Mouse (Mus musculus): ENCODE results near the gene Oit3. TPM values are rescaled to one million over a fixed set of nuclear protein-coding genes. Genes with fewer than 3 reads are reported as not detected.

The Oit3 gene
- total RNA-seq, 1 experiment = not detected

- H3K4me3 ChIP-seq (ENCODE audit: insufficient read depth in 1 of 2, low read depth in 1 of 2, low read length in 2 of 2, poor library complexity in 1 of 2, severe bottlenecking in 1 of 2) = no peak overlapping the region
- no peak for DNase-seq (ENCODE audit: low read depth, low spot score)
- H3K27ac ChIP-seq (ENCODE audit: insufficient read depth, low read depth, low read length, poor library complexity, severe bottlenecking) = no peak overlapping the region
- in situ Hi-C loops (cut with MboI; ENCODE audit: low sequenced_read_pairs in 2 of 2, unreplicated experiment in 2 of 2) = no loop called here
- no peaks in the 10 kb centered on the region for H3K9me3 ChIP-seq (ENCODE audit: control insufficient read depth, insufficient read depth, low read depth, low read length)
- TF ChIP-seq HCFC1 (IDR thresholded peaks at IDR 0.05; ENCODE audit: borderline replicate concordance, insufficient read depth, low read length) (no peak), CHD2 (IDR thresholded peaks at IDR 0.05; ENCODE audit: low read depth, low read length) (no peak), ZNF384 (IDR thresholded peaks at IDR 0.05; ENCODE audit: low read depth, low read length) (no peak), ZC3H11A (IDR thresholded peaks at IDR 0.05; ENCODE audit: borderline replicate concordance, low read depth, low read length) (no peak), MAFK (IDR thresholded peaks at IDR 0.05; ENCODE audit: insufficient read depth, low read depth, low read length) (no peak)
- H3K36me3 ChIP-seq (ENCODE audit: control insufficient read depth, insufficient read depth, low read length, poor library complexity, severe bottlenecking) = no peaks in the 10 kb centered on the region
- H3K9ac ChIP-seq (ENCODE audit: insufficient read depth, low read depth, low read length, poor library complexity, severe bottlenecking) = no peak overlapping the region
- peaks cover 0 to 2% of the 10 kb centered on the region in 2 experiments; a peak in 2 of 4 replicates for H3K4me1 ChIP-seq (ENCODE audit: control insufficient read depth in 2 of 2, insufficient read depth in 2 of 2, low read length in 2 of 2, poor library complexity in 1 of 2)
Observed at GRCm38 (mm10) chr10:59446911-59447437, 5.4 kb upstream of the Oit3 start.

DNA sequence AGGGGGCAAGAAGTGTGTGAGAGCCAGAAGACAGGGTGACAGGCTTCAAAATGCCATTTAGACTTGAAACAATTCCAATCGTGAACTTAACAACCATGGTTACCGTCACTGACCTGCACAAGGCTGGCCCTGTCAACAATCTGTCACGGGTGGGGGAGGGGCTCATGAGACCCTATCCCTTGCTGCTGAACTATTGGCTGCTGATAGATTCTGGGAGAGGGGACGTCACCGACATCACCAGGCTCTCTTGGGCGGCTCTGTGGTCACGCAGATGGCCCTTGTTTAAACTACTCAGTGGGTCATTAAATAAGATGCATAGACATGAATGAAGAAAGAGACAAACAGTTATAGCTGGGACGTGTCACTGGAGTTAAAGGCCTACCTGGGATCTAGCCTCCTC lies 3.1 kb upstream of the Oit3 start:
- H3K36me3 ChIP-seq (ENCODE audit: control insufficient read depth, insufficient read depth, low read length, poor library complexity, severe bottlenecking) = no peaks in the 10 kb centered on the region
- H3K9ac ChIP-seq (ENCODE audit: insufficient read depth, low read depth, low read length, poor library complexity, severe bottlenecking) = no peak overlapping the region
- no peaks in the 10 kb centered on the region; a peak in 1 of 4 replicates for H3K4me1 ChIP-seq (ENCODE audit: control insufficient read depth in 2 of 2, insufficient read depth in 2 of 2, low read length in 2 of 2, poor library complexity in 1 of 2)
- in situ Hi-C loops (cut with MboI; ENCODE audit: low sequenced_read_pairs in 2 of 2, unreplicated experiment in 2 of 2) = no loop called here
- no peak overlapping the region for H3K27ac ChIP-seq (ENCODE audit: insufficient read depth, low read depth, low read length, poor library complexity, severe bottlenecking)
- DNase-seq (ENCODE audit: low read depth, low spot score) = no peak
- H3K9me3 ChIP-seq (ENCODE audit: control insufficient read depth, insufficient read depth, low read depth, low read length) = no peaks in the 10 kb centered on the region
- H3K4me3 ChIP-seq (ENCODE audit: insufficient read depth in 1 of 2, low read depth in 1 of 2, low read length in 2 of 2, poor library complexity in 1 of 2, severe bottlenecking in 1 of 2) = no peak overlapping the region
- TF ChIP-seq ZNF384 (IDR thresholded peaks at IDR 0.05; ENCODE audit: low read depth, low read length) (no peak), CHD2 (IDR thresholded peaks at IDR 0.05; ENCODE audit: low read depth, low read length) (no peak), MAFK (IDR thresholded peaks at IDR 0.05; ENCODE audit: insufficient read depth, low read depth, low read length) (no peak), ZC3H11A (IDR thresholded peaks at IDR 0.05; ENCODE audit: borderline replicate concordance, low read depth, low read length) (no peak), HCFC1 (IDR thresholded peaks at IDR 0.05; ENCODE audit: borderline replicate concordance, insufficient read depth, low read length) (no peak)

GRCm38 (mm10) chr10:59444106-59444505 lies 2.5 kb upstream of the Oit3 start:
- TF ChIP-seq CHD2 (IDR thresholded peaks at IDR 0.05; ENCODE audit: low read depth, low read length) (no peak), ZNF384 (IDR thresholded peaks at IDR 0.05; ENCODE audit: low read depth, low read length) (no peak), HCFC1 (IDR thresholded peaks at IDR 0.05; ENCODE audit: borderline replicate concordance, insufficient read depth, low read length) (no peak)
- Histone ChIP-seq H3K4me3 (ENCODE audit: insufficient read depth in 1 of 2, low read depth in 1 of 2, low read length in 2 of 2, poor library complexity in 1 of 2, severe bottlenecking in 1 of 2) (no peak overlapping the region), H3K9me3 (ENCODE audit: control insufficient read depth, insufficient read depth, low read depth, low read length) (no peaks in the 10 kb centered on the region), H3K27ac (ENCODE audit: insufficient read depth, low read depth, low read length, poor library complexity, severe bottlenecking) (no peak overlapping the region), H3K4me1 (ENCODE audit: control insufficient read depth in 2 of 2, insufficient read depth in 2 of 2, low read length in 2 of 2, poor library complexity in 1 of 2) (no peaks in the 10 kb centered on the region; a peak in 1 of 4 replicates), H3K36me3 (ENCODE audit: control insufficient read depth, insufficient read depth, low read length, poor library complexity, severe bottlenecking) (no peaks in the 10 kb centered on the region), H3K9ac (ENCODE audit: insufficient read depth, low read depth, low read length, poor library complexity, severe bottlenecking) (no peak overlapping the region)
- in situ Hi-C loops (cut with MboI; ENCODE audit: low sequenced_read_pairs in 2 of 2, unreplicated experiment in 2 of 2) = no loop called here
- DNase-seq (ENCODE audit: low read depth, low spot score) = no peak

GRCm38 (mm10) chr10:59443212-59443611 lies 1.6 kb upstream of the Oit3 start:
- TF ChIP-seq ZNF384 (IDR thresholded peaks at IDR 0.05; ENCODE audit: low read depth, low read length) (no peak), ZC3H11A (IDR thresholded peaks at IDR 0.05; ENCODE audit: borderline replicate concordance, low read depth, low read length) (no peak), HCFC1 (IDR thresholded peaks at IDR 0.05; ENCODE audit: borderline replicate concordance, insufficient read depth, low read length) (no peak), CHD2 (IDR thresholded peaks at IDR 0.05; ENCODE audit: low read depth, low read length) (no peak), MAFK (IDR thresholded peaks at IDR 0.05; ENCODE audit: insufficient read depth, low read depth, low read length) (no peak)
- no peaks in the 10 kb centered on the region for H3K36me3 ChIP-seq (ENCODE audit: control insufficient read depth, insufficient read depth, low read length, poor library complexity, severe bottlenecking)
- DNase-seq (ENCODE audit: low read depth, low spot score) = no peak
- no peaks in the 10 kb centered on the region for H3K9me3 ChIP-seq (ENCODE audit: control insufficient read depth, insufficient read depth, low read depth, low read length)
- H3K4me3 ChIP-seq (ENCODE audit: insufficient read depth in 1 of 2, low read depth in 1 of 2, low read length in 2 of 2, poor library complexity in 1 of 2, severe bottlenecking in 1 of 2) = no peak overlapping the region
- H3K27ac ChIP-seq (ENCODE audit: insufficient read depth, low read depth, low read length, poor library complexity, severe bottlenecking) = no peak overlapping the region
- no peaks in the 10 kb centered on the region; a peak in 1 of 4 replicates for H3K4me1 ChIP-seq (ENCODE audit: control insufficient read depth in 2 of 2, insufficient read depth in 2 of 2, low read length in 2 of 2, poor library complexity in 1 of 2)
- no peak overlapping the region for H3K9ac ChIP-seq (ENCODE audit: insufficient read depth, low read depth, low read length, poor library complexity, severe bottlenecking)
- in situ Hi-C loops (cut with MboI; ENCODE audit: low sequenced_read_pairs in 2 of 2, unreplicated experiment in 2 of 2) = no loop called here

- in situ Hi-C loops (cut with MboI; ENCODE audit: low sequenced_read_pairs in 2 of 2, unreplicated experiment in 2 of 2) = no loop called here
- TF ChIP-seq CHD2 (IDR thresholded peaks at IDR 0.05; ENCODE audit: low read depth, low read length) (no peak), HCFC1 (IDR thresholded peaks at IDR 0.05; ENCODE audit: borderline replicate concordance, insufficient read depth, low read length) (no peak), MAFK (IDR thresholded peaks at IDR 0.05; ENCODE audit: insufficient read depth, low read depth, low read length) (no peak), ZC3H11A (IDR thresholded peaks at IDR 0.05; ENCODE audit: borderline replicate concordance, low read depth, low read length) (no peak), ZNF384 (IDR thresholded peaks at IDR 0.05; ENCODE audit: low read depth, low read length) (no peak)
Observed at GRCm38 (mm10) chr10:59440177-59440576, 1.4 kb downstream of the Oit3 start.

More at GRCm38 (mm10) chr10:59440177-59440576, 1.4 kb downstream of the Oit3 start:
- Histone ChIP-seq H3K4me3 (ENCODE audit: insufficient read depth in 1 of 2, low read depth in 1 of 2, low read length in 2 of 2, poor library complexity in 1 of 2, severe bottlenecking in 1 of 2) (no peak overlapping the region), H3K36me3 (ENCODE audit: control insufficient read depth, insufficient read depth, low read length, poor library complexity, severe bottlenecking) (no peaks in the 10 kb centered on the region), H3K9ac (ENCODE audit: insufficient read depth, low read depth, low read length, poor library complexity, severe bottlenecking) (no peak overlapping the region), H3K9me3 (ENCODE audit: control insufficient read depth, insufficient read depth, low read depth, low read length) (no peaks in the 10 kb centered on the region), H3K27ac (ENCODE audit: insufficient read depth, low read depth, low read length, poor library complexity, severe bottlenecking) (no peak overlapping the region), H3K4me1 (ENCODE audit: control insufficient read depth in 2 of 2, insufficient read depth in 2 of 2, low read length in 2 of 2, poor library complexity in 1 of 2) (no peaks in the 10 kb centered on the region)
- no peak for DNase-seq (ENCODE audit: low read depth, low spot score)
